Mouse (Mus musculus) midbrain, embryonic 11.5 days (tissue): ENCODE results near the gene Stk39. TPM values are rescaled to one million over a fixed set of nuclear protein-coding genes. Genes with fewer than 3 reads are reported as not detected.

Source experiments
- ATAC-seq: fragments of 200-750 bp; cut with Nextera tagmentation; 2 replicates; pipeline ENCODE4 v1.8.0; 2017; ENCODE audit warnings: moderate TSS enrichment, moderate library complexity; ENCODE audit not compliant: low FRiP score
- DNase-seq: peaks from one replicate; pipeline ENCODE4 v3.0.0; 2015; ENCODE audit warnings: low spot score; ENCODE audit errors: missing footprints
- H3K27ac ChIP-seq: fragments of 300-500 bp; sonication (generic); 2 replicates; pipeline ENCODE4 v1.5.1; 2014; ENCODE audit warnings: low read depth, low read length
- H3K27me3 ChIP-seq: fragments of 300-500 bp; sonication (generic); 2 replicates; pipeline ENCODE4 v1.6.1; 2014; ENCODE audit warnings: mild to moderate bottlenecking, low read length, moderate library complexity, mixed read lengths; ENCODE audit not compliant: control insufficient read depth, insufficient read depth
- H3K36me3 ChIP-seq: fragments of 300-500 bp; sonication (generic); 2 replicates; pipeline ENCODE4 v1.6.1; 2014; ENCODE audit warnings: mild to moderate bottlenecking, low read length, moderate library complexity, mixed read lengths; ENCODE audit not compliant: control insufficient read depth, insufficient read depth
- H3K4me1 ChIP-seq: fragments of 300-500 bp; sonication (generic); 2 replicates; pipeline ENCODE4 v1.6.1; 2014; ENCODE audit warnings: low read length; ENCODE audit not compliant: control insufficient read depth, insufficient read depth
- H3K4me2 ChIP-seq: fragments of 300-500 bp; sonication (generic); 2 replicates; pipeline ENCODE4 v1.6.1; 2014; ENCODE audit warnings: mild to moderate bottlenecking, moderate library complexity
- H3K4me3 ChIP-seq: fragments of 300-500 bp; sonication (generic); 2 replicates; pipeline ENCODE4 v1.5.1; 2014; ENCODE audit warnings: low read depth, low read length
- H3K9ac ChIP-seq: fragments of 300-500 bp; sonication (generic); 2 replicates; pipeline ENCODE4 v1.6.1; 2014; ENCODE audit warnings: low read length
- H3K9me3 ChIP-seq: fragments of 300-500 bp; sonication (generic); 2 replicates; pipeline ENCODE4 v1.6.1; 2016; ENCODE audit warnings: low read length; ENCODE audit not compliant: control insufficient read depth
- WGBS: fragments of 180-500 bp; shearing (Covaris S2); extraction: QIAGEN DNeasy Blood & Tissue Kit; methylation state at CpG from one replicate; pipeline ENCODE4 v1.1.7; 2014; 5-methylcytosine and 5-hydroxymethylcytosine counted together
- polyA plus RNA-seq: library from polyadenylated mRNA; unstranded; fragments of >200 nt; fragmentation: Nextera tagmentation; extraction: Ambion mirVana; gene quantifications from 2 replicates; pipeline ENCODE4 v1.2.1, GENCODE M21; 2014

The Stk39 gene
- polyA plus RNA-seq, 1 experiment from 2014 or later, result 52.5 TPM

GRCm38 (mm10) chr2:68260911-68261310, 211.2 kb downstream of the Stk39 start:
- peak; percentile 64 for DNase-seq
- H3K27ac ChIP-seq, result no peak overlapping the region
- H3K36me3 ChIP-seq, result no peaks in the 10 kb centered on the region; the same call in 1 of the 2 replicates
- ATAC-seq, result no peak
- no peaks in the 10 kb centered on the region for H3K27me3 ChIP-seq
- 90% methylated on average over 2 of the region's 2 CpGs for WGBS
- no peaks in the 10 kb centered on the region for H3K9me3 ChIP-seq
- H3K4me3 ChIP-seq, result no peak overlapping the region
- no peak overlapping the region for H3K9ac ChIP-seq
- H3K4me2 ChIP-seq, result no peak overlapping the region
- H3K4me1 ChIP-seq, result no peaks in the 10 kb centered on the region

- H3K9ac ChIP-seq, result no peak overlapping the region
- ATAC-seq, result no peak
- no peak for DNase-seq
- H3K27me3 ChIP-seq, result no peaks in the 10 kb centered on the region
- no peak overlapping the region for H3K4me2 ChIP-seq
- H3K4me3 ChIP-seq, result no peak overlapping the region
- no peaks in the 10 kb centered on the region for H3K36me3 ChIP-seq
- no peaks in the 10 kb centered on the region for H3K9me3 ChIP-seq
- no peaks in the 10 kb centered on the region for H3K4me1 ChIP-seq
- no peak overlapping the region for H3K27ac ChIP-seq
- WGBS, result 70% methylated on average over 6 of the region's 6 CpGs
These were observed 214.5 kb downstream of the Stk39 start for GRCm38 (mm10) chr2:68257571-68257970.

- no peak overlapping the region for H3K4me2 ChIP-seq
These were observed 215.6 kb downstream of the Stk39 start for GRCm38 (mm10) chr2:68256472-68256871.

GRCm38 (mm10) chr2:68254756-68255155, 217.3 kb downstream of the Stk39 start:
- Histone ChIP-seq H3K9ac (no peak overlapping the region), H3K4me3 (no peak overlapping the region), H3K9me3 (no peaks in the 10 kb centered on the region), H3K27me3 (no peaks in the 10 kb centered on the region), H3K27ac (no peak overlapping the region), H3K4me2 (no peak overlapping the region), H3K36me3 (no peaks in the 10 kb centered on the region), H3K4me1 (no peaks in the 10 kb centered on the region)
- DNase-seq, result no peak
- WGBS, result 87% methylated on average over 4 of the region's 4 CpGs
- no peak for ATAC-seq

More at GRCm38 (mm10) chr2:68256472-68256871, 215.6 kb downstream of the Stk39 start:
- peak; percentile 62 for DNase-seq
- no peak overlapping the region for H3K27ac ChIP-seq
- no peak overlapping the region for H3K9ac ChIP-seq
- no peak overlapping the region for H3K4me3 ChIP-seq
- H3K36me3 ChIP-seq, result no peaks in the 10 kb centered on the region
- 83% methylated on average over 8 of the region's 8 CpGs for WGBS
- no peak for ATAC-seq
- H3K4me1 ChIP-seq, result no peaks in the 10 kb centered on the region
- no peaks in the 10 kb centered on the region for H3K27me3 ChIP-seq
- H3K9me3 ChIP-seq, result no peaks in the 10 kb centered on the region

GRCm38 (mm10) chr2:68253222-68253621, 218.8 kb downstream of the Stk39 start:
- DNase-seq (peak; percentile 68), ATAC-seq (no peak)
- H3K4me3 ChIP-seq, result no peak overlapping the region
- H3K36me3 ChIP-seq, result no peaks in the 10 kb centered on the region
- no peak overlapping the region for H3K27ac ChIP-seq
- H3K9ac ChIP-seq, result no peak overlapping the region
- H3K4me2 ChIP-seq, result no peak overlapping the region
- H3K27me3 ChIP-seq, result no peaks in the 10 kb centered on the region
- WGBS, result 84% methylated on average over 2 of the region's 2 CpGs
- H3K9me3 ChIP-seq, result no peaks in the 10 kb centered on the region
- H3K4me1 ChIP-seq, result no peaks in the 10 kb centered on the region

GRCm38 (mm10) chr2:68252048-68252758, 219.9 kb downstream of the Stk39 start:
- Histone ChIP-seq H3K36me3 (no peaks in the 10 kb centered on the region), H3K9me3 (no peaks in the 10 kb centered on the region), H3K4me3 (no peak overlapping the region), H3K27ac (no peak overlapping the region), H3K27me3 (no peaks in the 10 kb centered on the region), H3K4me1 (no peaks in the 10 kb centered on the region), H3K4me2 (no peak overlapping the region), H3K9ac (no peak overlapping the region)
- DNase-seq (peak; percentile 81), ATAC-seq (peak; percentile 57; the same call in 1 of the 2 replicates)
- 58% methylated on average over 6 of the region's 6 CpGs for WGBS

GRCm38 (mm10) chr2:68250897-68251296, 221.2 kb downstream of the Stk39 start:
- Histone ChIP-seq H3K27me3 (no peaks in the 10 kb centered on the region), H3K4me2 (no peak overlapping the region), H3K27ac (no peak overlapping the region), H3K36me3 (no peaks in the 10 kb centered on the region), H3K4me3 (no peak overlapping the region), H3K9ac (no peak overlapping the region), H3K9me3 (no peaks in the 10 kb centered on the region), H3K4me1 (no peaks in the 10 kb centered on the region)
- WGBS, result 81% methylated on average over 10 of the region's 10 CpGs
- peak; percentile 73 for DNase-seq
- no peak for ATAC-seq

- H3K27me3 ChIP-seq, result no peaks in the 10 kb centered on the region
- DNase-seq (peak; percentile 37), ATAC-seq (no peak)
- H3K36me3 ChIP-seq, result no peaks in the 10 kb centered on the region
- H3K4me3 ChIP-seq, result no peak overlapping the region
- 64% methylated on average over 4 of the region's 4 CpGs for WGBS
- no peak overlapping the region for H3K9ac ChIP-seq
- H3K4me2 ChIP-seq, result no peak overlapping the region
- H3K4me1 ChIP-seq, result no peaks in the 10 kb centered on the region
- no peak overlapping the region for H3K27ac ChIP-seq
- no peaks in the 10 kb centered on the region for H3K9me3 ChIP-seq
These were observed 222.1 kb downstream of the Stk39 start for GRCm38 (mm10) chr2:68249855-68250424.

- H3K4me1 ChIP-seq, result no peaks in the 10 kb centered on the region
- H3K4me2 ChIP-seq, result no peak overlapping the region
- no peaks in the 10 kb centered on the region for H3K36me3 ChIP-seq
- no peak overlapping the region for H3K27ac ChIP-seq
- no peak overlapping the region for H3K4me3 ChIP-seq
- DNase-seq (peak; percentile 69), ATAC-seq (no peak)
- no peak overlapping the region for H3K9ac ChIP-seq
- no peaks in the 10 kb centered on the region for H3K27me3 ChIP-seq
- H3K9me3 ChIP-seq, result no peaks in the 10 kb centered on the region
- 61% methylated on average over 3 of the region's 3 CpGs for WGBS
These were observed 225.8 kb downstream of the Stk39 start for GRCm38 (mm10) chr2:68246284-68246683.
